Mouse (Mus musculus) activated CD4-positive, CD25-positive, alpha-beta regulatory T cell, adult 9 weeks (primary cell): ENCODE results near the gene Rpf2. TPM values are rescaled to one million over a fixed set of nuclear protein-coding genes. Genes with fewer than 3 reads are reported as not detected.

ENCODE experiments used
- polyA plus RNA-seq: library from polyadenylated mRNA; unstranded; fragments of 100-300 nt; shearing (Covaris generic); gene quantifications from one replicate; pipeline ENCODE4 v1.2.1, GENCODE M21; 2017

Rpf2 gene
- polyA plus RNA-seq = 64.3 TPM

DNA sequence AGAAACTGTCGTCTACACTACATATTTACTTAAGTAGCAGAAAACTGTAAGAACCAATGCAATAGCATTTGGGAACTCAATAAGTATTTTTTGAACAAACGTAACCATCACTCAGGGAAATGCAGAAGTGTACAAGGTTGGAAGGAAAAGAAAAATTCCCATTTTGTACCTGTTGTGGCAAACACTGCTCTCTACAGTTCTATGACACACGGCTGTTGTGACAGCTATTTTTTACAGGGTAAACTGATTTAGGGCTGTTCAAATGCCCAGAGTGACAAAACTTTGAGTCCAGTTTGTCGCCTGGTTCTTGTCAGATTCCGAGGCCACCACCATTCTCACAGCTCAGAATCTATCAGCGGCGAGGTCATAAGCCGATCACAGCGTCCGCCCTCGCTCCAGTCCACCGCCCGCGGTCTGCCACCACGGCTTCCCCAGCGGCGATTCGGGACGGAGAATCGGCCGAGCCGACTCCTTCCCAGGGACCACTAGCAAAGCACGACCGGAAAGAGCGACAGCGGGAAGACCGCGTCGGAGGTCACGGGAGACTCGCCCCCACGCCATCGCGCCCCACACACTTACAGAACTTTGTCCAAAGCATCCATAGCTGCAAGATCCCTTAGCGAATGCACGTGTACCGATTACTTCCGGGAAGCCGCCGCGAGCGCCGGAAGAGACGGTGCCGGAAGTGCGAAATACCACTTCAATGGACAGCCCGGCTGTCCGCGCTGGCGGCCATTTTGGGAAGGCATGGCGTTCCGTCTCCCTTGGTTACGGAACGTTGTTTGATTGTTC, at the start of gene Rpf2:
TSS of gene Rpf2 (minus strand) at position 663 of the 792 bp plus-strand sequence.

DNA sequence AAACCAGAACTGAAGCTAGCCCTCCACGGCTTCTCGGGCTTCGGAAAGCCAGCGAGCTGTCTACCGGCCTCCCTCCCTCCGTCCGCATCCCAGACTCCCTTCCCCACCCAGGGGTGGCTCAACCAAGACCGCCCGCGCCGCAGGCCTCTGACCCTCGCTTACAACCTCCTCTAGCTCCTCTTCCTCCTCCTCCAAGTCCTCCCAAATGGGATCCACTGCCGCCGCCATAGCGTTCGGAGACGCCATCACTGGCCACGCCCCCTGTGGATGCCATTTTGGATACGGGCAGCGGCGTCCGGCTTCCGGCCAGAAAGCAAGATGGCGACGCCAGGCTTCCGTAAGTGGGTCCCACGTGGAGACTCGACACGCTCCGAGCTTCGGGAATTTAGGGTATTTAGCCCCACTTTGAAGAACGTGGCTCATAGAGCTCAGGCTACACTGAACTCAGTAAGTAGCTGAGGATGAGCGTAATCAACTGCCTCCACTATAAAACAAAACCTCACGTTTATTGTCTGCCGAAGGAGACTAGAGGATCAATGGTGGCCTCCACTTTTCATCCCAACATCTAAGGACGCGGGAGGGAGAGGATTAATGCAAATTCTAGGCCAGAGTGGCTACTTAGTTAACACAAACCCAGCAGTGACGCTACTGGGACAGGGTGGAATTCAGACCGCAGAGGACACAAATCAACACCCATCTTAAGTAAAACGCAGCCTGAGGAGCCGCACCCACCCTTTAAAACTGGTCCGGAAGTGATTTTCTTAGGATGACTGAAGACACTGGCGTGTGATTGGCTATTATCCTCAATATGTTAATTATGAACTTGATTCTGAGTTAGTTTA, 10.8 kb upstream of the Rpf2 start, which contains the start of gene Gtf3c6:
TSS of gene Gtf3c6 (minus strand) at position 695 of the 842 bp plus-strand sequence.

Other genes starting within 250 kb of the Rpf2 start
- gene Mfsd4b1, start 221.8 kb downstream of the Rpf2 start, polyA plus RNA-seq = not detected
- gene Slc16a10, start 104.8 kb downstream of the Rpf2 start, polyA plus RNA-seq = 0.88 TPM
- 89.9 TPM for gene Gtf3c6, start 11.1 kb upstream of the Rpf2 start, polyA plus RNA-seq
- gene Amd1, start 55.1 kb upstream of the Rpf2 start, polyA plus RNA-seq = 77.1 TPM
- gene Cdk19, start 92.5 kb upstream of the Rpf2 start, polyA plus RNA-seq = 25.7 TPM